Mouse (Mus musculus) adrenal gland, postnatal 36 days (tissue): ENCODE results near the gene Mecom. TPM values are rescaled to one million over a fixed set of nuclear protein-coding genes. Genes with fewer than 3 reads are reported as not detected.

Source experiments
- DNase-seq, 2 experiments: peaks; one replicate each; pipeline ENCODE4 v3.0.0; 2021; ENCODE audit warnings: mixed read lengths in 1 of 2
- total RNA-seq, 2 experiments: library from RNA; stranded (reverse); gene quantifications; 2 replicates each; pipeline ENCODE4 v1.2.3; 2021

Gene Mecom
- total RNA-seq, 2 experiments from 2014 or later = 6.4 TPM

DNA sequence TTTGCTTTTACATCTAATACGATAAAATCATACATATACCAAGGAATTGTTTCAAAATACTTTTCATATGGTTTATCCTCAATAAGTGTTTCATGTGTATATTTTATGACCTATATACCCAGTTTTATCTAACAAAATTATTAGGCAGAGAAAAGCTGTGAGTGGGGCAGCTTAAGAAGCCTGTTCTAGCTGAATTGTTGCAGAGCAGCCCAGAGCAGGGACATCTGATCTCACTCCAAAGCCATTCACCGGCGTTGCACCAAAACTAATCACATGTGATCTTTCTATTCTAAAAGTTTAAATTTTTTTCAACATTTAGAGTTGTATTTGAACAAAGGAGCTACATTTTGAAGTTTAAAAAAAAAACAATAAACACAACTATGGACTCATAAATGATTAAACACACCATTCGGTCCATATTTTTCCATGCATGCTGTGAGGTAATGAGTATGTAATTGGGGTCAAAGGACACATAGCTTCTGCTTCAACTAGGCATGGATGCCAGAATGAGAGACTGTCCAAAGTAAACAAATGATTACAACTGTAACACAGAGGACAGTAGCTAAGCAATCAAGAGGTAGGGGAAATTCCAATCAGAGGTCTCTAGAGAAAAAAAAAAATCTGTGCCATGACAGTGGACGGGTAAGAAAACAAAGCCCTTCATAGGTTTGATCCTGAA lies 64.7 kb downstream of the Mecom start:
- DNase-seq = no peak

DNA sequence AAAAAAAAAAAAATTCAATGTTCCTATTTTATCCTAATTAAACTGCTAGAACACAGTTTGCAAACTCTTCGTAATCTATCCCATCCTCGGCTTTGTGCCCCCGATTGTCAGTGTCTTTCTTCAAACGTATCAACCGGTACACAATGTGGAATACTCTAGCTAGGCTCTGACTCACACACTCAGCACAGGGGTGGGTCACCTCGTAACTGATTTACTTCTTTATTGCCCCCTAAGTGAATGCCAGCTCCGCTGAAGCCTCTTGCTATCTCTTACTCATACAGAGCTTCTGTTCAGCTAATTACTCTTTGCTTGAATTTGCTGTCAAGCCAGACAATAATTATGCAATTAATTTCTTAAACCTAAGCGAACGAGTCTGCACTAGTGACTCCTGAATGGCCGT lies 66.1 kb downstream of the Mecom start:
- no peak for DNase-seq

DNA sequence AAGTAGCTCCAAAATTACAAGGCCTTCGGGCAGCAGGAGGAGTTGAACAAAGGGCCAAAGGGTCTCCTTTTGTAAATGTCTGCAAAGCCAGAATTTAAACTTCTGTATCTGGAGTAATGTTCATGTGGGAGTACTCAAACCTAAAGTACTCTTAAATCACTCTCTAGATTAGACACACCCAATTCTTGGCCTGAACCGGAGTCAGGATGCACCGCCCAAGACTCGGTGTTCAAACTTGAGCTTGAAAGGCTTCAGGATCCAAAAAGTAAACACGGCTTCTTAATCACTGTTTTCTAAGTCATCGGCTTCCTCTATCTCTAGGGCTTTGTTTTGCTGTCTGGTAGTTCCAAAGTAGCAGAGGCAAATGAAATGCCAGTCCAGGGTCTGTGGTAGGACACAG lies 67.3 kb downstream of the Mecom start:
- DNase-seq = no peak

DNA sequence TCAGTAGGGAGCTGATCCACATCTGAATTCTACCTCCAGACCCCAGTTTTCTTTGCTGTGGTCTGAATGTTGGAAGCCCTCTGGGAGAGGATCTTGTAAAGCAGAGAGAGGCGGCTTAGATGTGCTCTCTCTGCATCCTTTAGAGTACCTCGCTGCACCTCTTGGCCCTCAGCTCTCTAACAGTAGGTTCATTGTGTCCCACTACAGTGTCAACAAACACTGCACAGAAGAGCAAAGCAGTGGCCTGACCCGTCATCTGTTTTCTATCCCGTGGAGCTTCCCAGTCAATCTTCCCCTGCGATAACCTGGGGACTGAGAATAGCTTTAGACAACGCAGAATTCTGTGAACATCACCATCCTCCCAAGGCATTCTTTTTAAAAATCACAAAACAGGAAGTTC lies 69.6 kb downstream of the Mecom start:
- no peak for DNase-seq

DNA sequence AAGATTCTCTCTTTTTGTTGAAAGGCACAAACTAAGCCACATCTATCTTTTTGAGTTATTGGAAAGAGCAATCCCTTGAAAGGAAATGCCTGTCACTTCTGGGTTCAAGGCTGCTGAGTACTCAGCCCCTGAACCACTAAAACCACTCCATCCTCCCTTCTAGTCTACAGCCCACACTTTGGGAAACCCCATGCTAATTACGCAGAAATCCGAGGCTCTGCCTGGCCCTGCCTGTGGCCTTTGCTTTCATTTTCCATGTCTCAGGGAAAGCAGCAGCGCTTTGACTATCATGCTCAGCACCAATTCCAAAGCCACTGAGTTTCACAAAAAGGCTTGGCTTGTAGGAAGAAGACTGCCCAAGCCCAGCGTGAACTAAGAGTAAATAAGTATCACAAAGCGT lies 70.8 kb downstream of the Mecom start:
- no peak for DNase-seq

DNA sequence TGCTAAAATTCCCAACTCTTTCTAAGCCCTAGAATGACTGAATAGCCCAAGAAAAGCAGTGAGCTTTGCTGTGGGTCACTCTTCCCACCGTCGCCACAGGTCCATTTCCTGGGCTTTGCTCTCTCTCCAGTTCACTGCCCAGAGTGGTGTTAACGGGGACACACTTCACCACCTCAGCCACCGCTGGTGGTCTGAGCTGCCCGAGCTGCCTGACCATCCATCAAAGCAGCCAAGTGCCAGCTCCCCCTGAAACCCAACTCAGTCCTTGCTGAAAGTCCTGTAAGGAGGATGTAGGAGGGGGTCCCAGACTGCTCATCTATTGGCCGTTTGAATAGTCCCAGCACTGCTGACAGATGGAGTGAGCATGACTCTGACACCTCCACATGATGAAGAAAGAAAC lies 72.2 kb downstream of the Mecom start:
- DNase-seq = no peak

DNA sequence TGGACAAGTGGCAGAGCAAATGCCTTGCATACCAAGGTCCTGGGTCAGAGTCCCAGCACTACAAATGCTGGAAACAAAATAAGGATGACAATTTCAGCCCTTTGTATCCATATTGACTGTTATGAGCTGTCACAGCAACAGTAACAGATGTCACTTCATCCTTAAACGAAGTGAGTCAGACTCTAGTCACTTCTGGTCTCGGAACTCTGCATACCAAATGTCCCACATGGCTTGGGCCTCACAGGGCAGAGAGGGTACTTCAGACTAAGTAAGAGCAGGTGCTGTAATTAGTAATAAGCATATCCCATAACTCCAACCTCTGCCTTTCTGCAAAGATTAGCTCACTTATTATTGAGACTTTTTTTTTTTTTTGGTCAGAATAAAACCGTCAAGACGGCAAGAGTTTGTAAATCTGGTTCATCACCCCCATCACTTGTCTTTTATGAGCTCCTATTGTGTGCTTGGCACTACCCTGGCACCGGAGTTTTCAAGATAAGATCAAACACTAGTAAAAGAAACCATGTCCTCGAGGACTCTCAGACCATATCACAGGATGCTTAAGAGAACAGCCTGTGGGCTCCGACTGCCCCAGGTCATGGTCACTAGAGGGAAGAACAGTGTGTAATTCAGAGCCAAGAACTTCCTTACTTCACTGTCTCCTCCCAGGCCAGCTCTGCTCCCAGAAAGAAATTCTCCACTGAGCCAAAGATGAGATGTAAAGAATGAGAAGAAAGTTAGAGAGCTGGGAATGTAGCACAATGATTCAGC lies 79.6 kb downstream of the Mecom start:
- no peak for DNase-seq

DNA sequence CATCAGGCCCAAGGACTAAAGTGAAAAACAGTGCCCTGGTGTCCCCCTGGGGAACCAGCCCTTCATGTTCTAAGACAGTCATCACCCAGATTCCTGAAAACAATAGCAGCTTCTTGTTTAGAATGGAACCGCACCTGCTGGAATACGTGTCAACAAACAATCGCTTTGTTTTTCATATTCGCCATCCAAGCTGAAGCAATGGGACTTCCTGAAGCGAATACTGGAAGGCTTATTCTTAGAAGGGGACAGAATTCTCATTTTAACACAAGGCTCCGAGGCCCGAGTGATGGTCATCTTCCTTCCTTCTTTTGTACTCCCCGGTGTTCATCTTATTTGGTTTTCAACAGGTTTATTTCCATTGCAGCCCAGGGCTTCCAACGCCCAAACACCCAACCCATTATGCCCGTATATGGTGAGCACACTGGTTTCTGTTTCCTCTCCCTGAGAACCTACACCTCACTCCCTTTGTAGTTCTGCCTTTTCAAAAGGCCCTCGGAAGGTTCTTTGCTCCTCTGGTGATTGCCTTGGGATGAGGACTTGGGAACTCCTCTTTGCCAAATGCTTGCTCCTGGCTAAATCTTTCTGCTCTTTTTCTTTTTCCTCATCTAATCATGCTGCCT lies 81.7 kb downstream of the Mecom start:
- DNase-seq = no peak

DNA sequence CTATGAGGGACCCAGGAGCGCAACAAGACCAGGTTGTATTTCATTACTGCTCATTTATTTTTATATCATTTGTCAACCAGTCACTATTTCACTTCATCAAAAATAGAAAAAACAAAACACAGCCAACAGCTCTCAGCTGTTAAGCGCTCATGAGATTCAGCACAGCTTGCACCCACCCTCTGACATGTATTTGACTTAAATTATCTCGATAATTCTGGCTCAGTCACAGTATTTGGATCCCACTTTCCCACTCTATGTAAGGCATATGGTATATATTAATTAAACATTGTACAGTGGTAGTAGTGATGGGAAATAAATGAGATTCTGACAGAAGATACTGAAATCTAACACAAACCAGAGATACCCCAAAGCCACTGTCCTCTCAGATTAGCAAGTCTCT lies 83.3 kb downstream of the Mecom start:
- no peak for DNase-seq

DNA sequence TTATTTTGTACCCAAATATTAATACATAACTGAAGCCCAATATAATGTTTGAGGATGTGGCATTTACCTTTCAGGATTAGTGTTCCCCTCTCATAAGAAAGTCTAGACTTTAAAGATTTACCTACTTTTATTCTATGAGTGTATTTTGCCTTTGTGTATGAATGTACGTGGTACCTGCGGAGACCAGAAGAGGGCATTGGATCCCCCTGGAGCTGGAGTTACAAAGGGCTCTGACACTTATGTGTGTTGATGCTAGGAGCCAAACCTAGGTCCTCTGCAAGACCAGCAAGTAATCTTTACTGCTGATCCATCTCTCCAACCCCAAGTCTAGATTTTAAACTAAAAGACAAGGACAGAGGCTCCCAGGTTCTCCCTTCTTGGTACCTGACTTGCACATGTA lies 86.0 kb downstream of the Mecom start:
- DNase-seq = no peak

DNA sequence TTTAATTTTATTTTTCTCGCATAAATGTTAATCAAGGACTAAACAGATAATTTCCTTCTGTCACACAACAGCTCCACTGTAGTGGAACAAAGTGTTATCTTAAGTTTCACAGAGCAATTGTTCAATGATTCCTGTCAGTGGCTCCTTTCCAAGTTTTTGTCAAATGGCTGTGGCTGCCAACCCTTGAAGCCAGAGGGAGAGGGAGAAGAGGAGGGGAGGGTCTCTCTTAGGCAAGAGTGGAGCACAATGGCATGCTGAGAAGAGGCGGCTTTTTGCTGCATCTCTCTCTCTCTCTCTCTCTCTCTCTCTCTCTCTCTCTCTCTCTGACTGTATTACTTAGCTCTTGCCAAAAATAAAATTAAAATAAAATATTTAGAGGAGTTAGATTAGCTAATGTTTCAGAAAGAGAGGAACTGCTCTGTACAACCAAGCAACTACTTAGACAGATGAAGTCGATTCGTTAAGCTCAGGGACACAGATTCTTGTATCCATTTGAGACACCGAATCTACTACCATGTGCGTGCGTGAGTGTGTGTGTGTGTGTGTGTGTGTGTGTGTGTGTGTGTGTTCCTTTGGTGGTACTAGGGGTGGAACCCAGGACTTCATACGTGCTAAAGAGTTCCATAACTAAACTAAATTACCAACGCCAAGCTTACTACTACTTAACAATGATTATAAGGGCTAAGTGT lies 86.8 kb downstream of the Mecom start:
- no peak for DNase-seq

DNA sequence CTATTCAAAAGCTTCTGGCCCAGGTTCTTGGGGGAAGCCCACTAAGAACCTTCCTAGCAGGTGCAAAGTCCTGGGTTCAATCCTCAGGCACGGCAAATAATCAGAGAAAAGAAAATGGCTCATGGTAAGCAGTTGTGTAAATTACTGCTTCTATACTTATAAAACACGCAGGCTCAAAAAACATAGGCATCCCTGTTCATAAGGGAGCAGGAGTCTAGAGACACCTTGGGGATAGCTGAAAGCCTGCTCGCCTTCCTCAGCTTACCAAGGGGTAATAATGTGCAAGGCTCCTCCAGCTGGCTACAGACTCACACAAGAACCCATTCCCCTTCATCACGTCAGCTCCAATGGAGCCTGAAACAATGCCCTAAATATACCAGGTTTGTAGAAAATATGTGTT lies 88.2 kb downstream of the Mecom start:
- DNase-seq = no peak

DNA sequence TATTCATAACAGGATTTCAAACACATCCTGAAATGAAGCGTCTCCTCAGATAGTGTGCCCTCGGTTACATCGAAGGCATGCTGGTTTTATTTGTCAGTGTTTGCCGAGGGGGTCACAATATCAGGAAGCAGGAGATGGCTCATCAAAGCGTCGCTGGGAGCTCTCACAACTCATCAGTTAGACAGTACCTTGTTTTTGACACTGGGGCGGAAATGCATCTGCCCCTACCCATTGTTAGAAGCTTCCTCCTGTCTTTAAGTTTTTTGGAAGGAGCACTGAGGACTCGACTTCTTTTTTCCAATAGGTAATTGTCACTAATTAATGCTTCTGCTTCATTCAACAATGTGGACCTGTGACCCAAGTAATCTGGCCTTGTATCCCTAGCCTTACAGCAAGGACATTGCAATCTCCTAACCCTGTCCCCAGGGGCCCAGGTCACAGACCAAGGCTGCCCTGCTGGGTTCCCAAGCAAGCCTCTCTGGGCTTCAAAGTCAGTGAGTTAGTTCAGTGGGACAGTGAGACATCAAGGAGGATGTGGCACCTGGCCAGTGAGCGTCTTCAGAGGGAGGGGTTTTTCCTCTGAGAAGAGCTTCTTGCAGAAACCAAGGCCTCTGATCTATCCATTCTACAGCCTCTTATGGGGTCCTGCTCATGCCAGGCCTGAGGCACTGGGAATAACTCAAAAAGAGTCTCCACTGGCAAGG lies 89.7 kb downstream of the Mecom start:
- DNase-seq = peak; percentile 11 to 18

DNA sequence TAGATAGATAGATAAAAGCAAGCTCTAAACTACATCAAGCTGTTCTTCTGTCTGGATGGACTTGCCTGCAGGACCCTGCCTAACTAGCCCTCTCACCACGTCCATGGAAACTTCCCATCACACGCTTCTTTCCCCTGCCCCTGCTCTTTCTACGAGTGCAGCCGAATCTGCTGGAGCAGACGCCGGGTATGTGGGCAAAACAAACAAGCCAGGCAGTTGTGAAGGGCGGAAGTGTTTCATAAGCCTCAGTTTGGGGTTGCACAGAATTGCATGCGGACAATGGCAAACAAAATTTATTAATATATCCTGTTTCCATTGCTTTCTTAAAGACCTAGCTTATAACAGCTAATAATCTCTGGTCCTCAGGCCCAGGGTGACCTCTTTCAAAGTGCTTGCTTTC lies 91.9 kb downstream of the Mecom start:
- no peak for DNase-seq

DNA sequence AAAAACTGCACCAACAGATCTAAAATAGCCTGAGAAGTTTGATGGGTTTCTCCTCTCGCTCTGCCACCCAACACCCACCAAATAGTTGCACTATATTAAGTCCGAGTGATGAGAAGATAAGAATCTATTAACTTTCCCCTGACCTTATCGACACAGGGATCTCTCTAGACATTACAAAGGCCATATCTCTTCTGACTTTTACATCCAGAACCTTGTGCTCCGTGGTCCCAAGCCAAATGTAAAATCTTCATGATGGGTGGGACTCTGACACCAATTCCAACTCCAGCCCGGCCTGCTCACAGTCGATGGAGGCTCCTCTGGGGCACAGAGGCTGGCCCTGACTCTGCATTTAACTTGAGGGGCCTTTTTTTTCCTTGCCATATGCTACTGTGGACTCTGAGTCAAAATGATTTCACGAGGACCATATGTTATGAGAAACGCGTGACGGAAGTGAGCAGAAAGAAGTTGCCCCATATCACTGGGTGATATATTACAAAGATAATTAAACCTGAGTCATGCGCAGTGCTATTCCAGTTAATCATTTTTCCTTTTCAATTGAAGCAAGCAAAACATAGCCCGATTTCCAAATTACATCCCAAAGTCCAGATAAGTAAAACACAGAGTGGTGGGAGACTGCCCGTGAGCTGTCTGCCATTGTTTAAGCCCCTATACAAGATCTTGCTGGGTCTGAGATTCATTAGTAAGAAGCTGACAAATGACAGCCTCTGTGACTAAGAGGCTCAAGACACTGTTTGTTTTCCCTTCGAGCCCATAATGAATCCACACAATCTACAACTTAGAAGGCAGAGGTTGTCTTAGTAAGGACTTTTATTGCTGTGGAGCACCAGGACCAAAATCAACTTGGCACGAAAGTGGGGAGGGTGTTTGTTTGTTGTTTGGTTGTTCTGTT lies 94.0 kb downstream of the Mecom start:
- DNase-seq = no peak

DNA sequence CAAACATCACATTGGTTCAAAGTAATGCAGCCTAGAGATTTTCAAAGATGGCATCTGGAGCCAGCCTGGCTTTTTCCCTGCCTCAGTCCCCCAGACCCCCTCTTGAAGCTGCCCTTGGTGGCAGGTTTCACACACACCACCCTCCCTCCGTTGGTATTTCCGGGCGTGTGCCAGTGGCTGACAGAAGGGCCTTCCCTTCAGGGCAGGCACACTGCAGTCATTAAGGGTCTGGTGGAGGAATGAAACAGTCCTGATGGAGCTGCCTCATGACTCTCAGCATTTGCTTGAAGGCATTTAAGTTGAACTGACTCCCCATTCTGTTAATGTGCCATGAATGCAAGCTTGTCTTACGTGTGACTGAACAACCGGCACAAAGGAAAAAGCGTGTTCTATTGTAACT lies 94.8 kb downstream of the Mecom start:
- DNase-seq = no peak

DNA sequence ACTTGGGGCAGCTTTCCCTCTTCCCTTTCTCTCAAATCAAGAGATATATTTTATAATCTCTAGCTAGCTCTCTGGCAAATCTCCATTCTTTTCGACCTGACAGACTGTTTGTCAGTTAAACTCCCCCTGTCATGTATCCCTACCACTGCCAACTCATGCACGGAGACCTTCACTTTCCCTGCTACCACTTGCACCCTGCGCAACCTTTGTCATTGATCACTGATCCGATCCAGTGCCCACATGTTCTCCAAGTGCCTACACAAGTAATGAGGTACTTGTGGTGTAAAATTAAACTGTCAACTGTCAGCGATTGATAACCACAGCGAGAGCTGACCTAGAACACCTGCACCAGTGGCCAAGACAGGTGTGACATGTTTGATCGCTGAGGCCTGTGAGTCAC lies 95.3 kb downstream of the Mecom start:
- DNase-seq = no peak

DNA sequence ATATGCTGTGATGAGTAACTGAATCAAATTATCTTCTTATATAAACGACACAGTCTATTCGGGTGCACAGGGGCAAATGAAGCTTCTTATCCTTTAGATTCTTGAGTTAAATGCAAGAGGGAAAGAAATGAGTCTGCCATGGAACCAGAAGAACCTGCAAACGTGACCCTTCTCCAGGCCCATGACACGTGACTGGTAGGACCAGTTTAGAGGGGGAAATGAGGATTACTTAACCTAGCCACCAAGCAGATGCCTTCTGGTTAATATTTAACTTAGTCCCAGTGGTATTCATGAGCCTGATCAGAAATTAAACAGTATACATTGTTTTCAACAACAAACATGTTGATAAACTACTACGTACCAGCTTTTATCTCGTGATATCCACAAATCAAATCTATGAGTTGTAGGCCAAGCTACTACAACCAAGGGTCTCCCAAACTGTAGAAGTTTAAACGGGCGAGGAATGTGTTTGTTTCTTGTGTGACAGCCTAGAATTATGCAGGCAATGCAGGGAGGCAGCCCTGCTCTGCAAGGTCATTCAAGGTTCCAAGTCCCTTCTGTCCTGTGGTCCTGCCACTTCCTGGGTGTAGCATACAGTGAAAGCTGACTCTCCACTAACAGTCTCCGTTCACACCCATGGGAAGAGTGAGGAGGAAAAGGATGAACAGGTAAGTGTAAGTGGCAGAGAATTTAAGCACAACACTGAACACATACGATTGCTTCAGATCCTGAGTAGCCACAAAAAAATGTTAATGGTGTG lies 97.4 kb downstream of the Mecom start:
- DNase-seq = no peak

DNA sequence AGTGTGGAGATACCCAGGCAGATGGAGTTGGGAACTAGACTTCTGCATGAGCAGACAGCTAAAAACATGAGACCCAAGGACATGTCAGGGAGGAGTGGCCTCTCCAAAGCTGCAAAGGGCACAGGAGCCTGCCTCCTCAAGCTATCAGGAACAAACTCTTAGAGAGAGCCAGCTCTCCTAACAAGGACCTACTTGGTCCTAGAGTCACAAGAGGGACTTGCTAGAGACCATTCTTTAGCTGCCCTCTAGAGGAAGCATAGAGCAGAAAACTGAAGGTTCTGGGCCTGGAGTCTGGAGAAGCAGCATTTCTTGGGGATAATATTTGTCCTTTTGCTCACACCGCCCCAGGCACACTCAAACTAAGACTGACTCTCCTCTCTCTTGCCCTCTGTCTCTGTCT lies 99.2 kb downstream of the Mecom start:
- no peak for DNase-seq

DNA sequence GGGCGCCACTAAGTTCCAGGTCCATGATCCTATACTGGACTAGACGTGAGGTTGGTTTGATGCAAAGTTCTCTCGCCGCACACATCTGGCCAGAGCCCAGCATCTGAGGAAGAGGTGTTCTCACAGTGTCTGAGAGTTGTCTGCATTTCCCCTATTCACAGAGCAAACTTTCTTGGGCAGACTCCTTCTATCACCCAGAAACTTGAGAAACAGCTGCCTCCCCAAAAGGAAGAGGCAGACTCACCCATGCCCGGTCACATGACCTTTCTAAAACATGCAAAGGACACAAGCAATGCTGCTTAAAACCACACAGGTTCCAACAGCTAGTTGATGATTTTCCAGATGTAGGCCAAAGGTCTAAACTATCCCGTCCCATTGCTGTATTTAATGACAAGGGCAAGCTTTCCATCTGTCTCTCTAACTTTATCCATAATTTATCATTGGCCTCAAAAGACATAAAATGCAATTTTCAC lies 101.8 kb downstream of the Mecom start:
- no peak for DNase-seq
